Mouse (Mus musculus) gastrocnemius, postnatal 10 days (tissue): Measurements from ENCODE around the gene Plcd3. TPM values are rescaled to one million over a fixed set of nuclear protein-coding genes. Genes with fewer than 3 reads are reported as not detected.

ENCODE experiments used
- DNase-seq: peaks from one replicate; pipeline ENCODE4 v3.0.0; 2021; ENCODE audit warnings: mixed read lengths
- total RNA-seq, 2 experiments: library from RNA; stranded (reverse); gene quantifications; 2 replicates each; pipeline ENCODE4 v1.2.3; 2021

Gene Plcd3
- total RNA-seq, 2 experiments from 2014 or later = 5.8 to 8.6 TPM

- no peak for DNase-seq
These were observed 2.8 kb downstream of the Plcd3 start for GRCm38 (mm10) chr11:103098531-103099190.

DNA sequence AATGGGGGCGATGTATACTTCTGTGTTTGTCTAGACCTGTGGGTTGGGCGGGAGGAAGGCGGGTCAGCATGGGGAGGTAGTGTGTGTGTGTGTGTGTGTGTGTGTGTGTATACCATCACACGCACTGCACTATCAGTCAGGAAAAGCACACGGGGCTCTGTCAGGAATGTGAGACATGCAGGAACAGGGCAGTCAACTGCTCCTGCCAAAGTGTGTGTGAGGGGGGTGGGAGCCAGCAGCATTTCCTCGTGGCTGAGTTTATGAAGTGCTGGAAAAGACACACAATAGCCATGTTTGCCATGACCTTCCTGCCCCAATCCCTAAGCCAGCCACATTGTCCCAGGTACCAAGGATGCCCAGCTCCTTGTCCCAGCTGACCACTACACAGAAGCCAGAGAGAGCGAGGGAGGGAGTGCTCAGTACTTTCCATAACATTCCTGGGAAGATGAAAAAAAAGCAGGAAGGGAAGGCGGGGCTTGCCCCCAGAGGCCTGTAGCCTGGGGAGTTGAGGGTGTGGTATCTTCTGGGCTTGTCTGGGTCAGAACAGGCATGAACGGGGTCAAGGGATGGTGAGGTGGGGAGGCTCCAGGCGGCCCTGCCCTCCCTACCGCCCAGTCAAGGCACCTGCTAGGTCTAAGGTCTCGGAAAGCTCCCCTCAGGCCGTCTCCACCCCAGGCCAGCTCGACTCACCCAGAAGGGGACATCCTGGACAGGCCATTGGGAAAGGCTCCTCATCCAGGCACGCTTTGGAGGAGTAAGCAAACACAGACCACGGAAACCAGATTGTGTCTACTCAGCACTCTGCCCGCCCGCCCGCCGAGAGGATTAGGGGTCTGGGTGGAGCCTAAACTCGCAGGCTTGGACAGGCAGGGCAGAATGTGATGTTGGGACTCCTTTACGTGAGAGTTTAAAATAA lies 4.2 kb downstream of the Plcd3 start:
- no peak for DNase-seq

DNA sequence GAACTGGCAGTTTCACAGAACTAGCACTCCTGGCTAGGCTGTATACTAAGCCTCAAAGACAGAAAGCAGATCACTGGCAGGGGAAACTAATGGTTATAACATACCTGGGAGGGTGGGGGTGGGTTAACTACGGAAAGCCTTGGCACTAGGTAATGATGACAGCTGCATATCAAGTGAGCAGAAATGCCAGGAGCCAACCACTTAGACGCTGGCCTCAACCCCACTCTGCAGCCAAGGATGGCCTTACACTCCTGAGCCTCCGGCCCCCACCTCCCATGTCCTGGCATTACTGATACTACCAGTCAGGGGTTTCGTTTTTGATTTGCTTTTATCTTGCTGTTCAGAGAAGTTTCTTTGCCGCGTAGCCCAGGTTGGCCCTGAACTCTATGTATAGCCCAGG lies 5.7 kb downstream of the Plcd3 start:
- DNase-seq = no peak

DNA sequence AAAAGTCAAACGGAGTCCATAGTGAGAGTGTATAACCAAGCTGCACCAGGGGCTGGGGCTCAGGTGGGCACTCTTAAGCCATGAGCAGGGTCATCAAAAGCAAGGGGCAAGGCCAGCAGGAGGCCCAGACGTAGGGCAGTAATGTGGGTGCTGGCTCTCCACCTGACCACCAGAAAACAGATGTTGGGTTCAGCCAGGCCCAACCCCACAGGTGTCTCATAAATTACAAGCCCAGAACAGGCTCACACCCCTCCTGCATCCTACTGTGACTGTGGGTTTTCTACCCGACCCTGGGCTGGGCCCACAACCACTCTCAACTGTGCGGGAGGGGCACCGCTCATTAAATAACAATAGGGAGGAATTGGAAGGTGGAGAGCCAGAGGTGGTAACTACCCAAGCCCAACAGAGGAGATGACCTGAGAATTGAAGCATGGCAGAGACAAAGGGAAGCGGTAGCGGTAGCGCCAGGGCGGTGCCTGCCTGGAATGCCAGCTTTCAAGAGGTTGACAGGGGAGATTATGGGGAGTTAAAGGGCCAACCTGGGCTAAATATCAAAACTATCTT lies 6.3 kb downstream of the Plcd3 start:
- DNase-seq = no peak

DNA sequence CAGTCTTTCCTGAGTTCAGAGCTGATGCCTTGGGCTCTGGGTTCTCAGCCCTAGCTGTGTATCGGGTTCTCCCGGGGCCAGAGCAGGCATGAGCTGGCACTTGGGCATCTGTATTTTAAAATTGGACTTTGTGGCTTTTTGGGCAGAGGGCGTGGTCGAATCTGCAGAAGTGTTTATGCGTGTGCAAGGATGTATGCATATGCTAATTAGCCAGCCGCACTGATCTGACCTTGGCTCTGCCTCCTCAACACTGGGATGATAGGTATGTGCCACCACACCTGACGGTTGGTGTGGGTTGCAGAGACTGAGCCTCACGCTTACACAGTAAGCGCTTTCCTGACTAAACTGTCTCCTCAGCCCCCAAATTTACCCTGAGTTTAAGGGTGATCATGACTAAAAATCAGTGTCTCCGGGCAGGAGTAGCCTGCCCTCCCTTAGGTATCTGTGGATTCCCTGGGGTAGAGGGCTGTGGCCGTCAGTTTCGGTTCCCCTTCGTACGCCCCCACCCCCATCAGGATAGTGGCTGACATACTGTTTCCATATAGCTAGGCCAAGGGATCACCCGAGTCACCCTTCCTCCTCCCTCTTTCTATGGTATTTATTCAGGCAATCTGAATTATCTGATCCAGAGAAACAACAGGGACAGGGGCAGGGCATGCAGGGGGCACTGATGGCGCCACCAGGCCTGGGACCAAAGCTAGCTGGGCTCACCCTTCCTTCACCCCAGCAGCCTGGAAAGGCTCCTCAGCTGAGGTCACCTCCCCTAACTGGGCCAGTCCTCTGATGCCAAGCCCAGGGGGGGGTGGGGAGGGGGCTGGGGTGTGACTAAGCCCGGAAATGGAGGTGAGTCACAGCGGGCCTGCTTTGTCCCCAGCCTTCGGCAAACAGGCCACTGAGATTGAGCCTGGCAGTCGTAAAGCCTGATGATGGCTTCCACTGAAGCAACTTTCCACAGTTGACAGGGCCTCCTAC lies 7.3 kb downstream of the Plcd3 start:
- DNase-seq = no peak

DNA sequence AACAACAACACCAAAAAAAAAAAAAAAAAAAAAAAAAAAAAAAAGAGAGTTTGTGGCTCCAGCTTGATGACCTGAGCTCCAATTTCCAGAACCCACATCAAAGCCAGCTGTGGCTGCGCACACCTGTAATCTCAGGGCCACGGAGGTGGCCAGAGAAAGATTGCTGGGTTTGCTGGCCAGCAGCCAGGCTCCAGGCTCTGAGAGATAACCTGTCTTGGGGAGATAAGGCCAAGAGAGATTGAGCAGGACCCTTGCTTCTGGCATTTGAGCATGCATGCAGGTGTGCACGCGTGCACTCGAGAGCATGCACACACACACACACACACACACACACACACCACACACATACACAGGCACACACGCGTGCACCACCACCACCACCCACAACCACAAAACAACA lies 8.2 kb downstream of the Plcd3 start:
- no peak for DNase-seq

- DNase-seq = no peak
These were observed 19.8 kb downstream of the Plcd3 start for GRCm38 (mm10) chr11:103081631-103082030.

GRCm38 (mm10) chr11:103080323-103081091 lies 21.0 kb downstream of the Plcd3 start:
- DNase-seq = no peak

DNA sequence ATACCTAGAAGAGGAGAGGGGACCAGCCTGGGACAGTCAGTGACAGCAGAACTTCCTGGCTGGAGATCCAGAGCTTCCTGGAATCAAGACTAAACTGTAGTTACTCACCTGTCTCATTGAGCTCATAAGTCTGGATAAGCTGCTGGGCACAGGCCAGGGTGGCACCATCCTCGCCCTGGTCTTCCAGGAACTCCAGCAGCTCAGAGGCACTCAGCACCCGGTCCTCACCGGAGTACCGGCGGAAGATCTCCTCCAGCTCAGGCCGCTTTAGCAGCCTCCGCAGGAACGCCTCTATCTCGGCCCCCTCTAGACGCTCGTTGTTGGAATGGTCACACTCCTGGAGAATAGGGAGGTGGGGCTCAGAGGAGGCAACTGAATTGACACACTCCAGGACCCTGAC lies 23.3 kb downstream of the Plcd3 start:
- DNase-seq = no peak

- no peak for DNase-seq
These were observed 24.9 kb downstream of the Plcd3 start for GRCm38 (mm10) chr11:103076581-103076980.

DNA sequence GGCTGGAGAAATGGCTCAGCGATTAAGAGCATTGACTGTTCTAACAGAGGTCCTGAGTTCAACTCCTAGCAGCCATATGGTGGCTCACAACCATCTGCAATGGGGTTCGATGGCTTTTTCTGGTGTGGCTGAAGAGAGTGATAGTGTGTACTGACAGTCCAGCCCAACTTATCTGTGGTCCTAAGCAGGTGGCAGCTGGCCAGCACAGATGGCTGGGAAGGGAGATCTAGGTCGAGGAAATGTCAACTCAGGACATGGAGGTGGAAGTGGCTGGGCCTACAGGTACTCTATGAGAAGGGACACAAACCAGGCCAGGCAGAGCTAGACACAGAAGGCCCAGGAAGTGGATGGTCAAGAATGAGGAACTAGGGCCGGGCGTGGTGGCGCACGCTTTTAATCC lies 25.4 kb downstream of the Plcd3 start:
- DNase-seq = no peak

DNA sequence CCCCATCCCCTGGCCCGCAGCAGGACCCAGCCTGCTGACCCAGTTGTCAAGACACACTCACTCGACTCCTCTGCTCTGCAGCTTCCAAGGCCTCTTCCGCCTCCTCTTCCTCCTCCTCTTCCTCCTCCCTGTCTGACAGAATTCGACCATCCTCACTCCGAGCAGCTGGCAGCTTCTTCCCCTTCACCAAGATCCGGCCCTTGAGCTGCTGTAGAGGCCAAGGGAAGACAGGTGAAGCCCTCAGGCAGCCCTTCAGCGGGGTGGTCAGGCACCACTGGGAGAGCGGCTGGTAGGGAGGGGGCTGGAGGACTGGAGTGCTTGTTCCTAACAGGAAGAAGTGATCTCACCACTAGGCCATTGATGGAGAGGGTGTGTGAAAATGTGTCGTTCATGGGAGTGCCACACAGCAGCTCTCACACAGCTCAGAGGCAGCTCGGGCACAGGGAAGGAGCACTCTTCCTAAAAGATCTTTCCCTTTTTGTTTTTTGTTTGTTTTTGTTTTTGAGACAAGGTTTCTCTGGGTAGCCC lies 26.6 kb downstream of the Plcd3 start:
- DNase-seq = no peak

DNA sequence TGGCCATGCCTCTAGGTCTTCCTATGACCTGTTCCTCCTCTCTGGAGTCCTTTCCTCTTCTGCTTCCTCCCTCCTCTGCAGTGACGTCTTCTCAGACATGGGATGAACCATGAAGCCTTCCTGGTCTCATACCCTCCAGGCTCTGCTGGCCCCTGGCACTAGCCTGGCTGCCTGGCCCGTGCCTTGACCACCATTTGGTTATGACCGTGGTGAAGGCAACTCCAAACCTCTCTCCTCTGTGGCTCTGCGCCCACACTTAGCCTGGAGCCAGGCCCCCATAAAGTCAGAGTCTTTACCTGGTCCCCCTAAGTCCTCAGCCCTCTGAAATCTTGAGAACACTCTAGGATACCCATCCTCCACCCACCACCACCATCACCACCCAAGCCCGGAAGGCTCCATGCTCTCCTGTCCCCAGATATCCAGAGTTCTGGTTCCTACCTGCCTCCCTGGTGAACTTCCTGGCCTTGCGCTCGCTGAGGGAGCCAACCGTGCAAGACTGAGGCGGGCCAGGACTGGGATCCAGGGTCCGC lies 27.3 kb downstream of the Plcd3 start:
- DNase-seq = no peak

DNA sequence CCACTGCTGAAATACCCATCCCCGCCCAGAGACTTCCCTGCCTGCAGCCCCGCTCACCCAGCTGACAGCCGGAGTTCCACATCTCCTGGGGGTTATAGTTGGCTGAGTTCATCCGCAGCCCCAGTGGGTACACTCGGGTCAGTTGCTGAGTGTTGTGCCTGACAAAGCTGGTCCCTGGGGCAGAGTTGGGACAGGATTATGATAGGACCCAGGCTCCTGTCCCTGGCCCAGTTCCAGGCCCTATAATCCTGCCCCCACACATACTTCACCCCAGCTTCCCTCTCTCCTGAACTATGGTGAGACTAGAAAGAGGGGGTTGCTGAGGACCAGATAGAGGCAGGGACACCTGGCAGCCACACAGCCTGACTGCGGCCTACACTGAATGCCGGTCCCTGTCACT lies 27.8 kb downstream of the Plcd3 start:
- DNase-seq = no peak

- no peak for DNase-seq
These were observed 31.1 kb downstream of the Plcd3 start for GRCm38 (mm10) chr11:103070322-103070880.

DNA sequence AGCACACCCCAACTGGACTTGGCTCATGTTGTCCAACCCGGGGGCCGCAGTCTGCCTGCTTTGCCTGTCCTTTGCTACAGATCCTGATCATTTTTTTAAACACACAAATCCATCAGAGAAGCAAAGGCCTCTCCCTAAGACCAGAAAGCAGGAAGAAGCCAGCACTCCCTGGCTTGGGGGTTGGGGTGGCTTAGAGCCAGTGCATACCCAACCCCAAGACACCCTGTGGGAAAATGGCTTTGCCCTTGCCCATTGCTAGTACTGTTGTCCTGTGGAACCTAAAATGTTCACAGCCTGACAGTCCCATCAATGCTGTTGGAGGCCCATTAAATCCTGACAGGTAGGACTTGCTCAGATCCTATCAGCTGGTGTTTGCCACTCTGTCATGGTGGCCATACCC lies 31.7 kb downstream of the Plcd3 start:
- DNase-seq = no peak

- no peak for DNase-seq
These were observed 32.6 kb downstream of the Plcd3 start for GRCm38 (mm10) chr11:103068884-103069283.

DNA sequence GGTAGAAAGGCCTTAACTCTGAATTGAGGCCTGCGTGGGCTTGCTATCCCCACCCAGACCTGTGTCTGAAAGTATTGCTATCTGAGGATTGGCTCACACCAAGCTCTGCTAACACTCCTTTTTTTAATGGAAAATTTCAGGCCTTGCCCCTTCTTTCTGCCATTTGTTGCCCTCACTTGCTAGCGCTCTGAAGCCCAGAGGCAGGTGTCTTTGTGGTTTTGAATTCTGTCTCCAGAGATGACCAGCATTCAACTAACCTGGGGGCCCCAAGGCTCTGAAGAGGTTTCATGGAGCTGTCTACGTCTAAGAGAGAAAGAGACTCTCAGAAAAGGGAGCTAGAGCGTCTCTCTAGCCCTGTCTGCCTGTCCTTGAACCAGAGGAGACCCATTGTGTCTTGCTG lies 33.2 kb downstream of the Plcd3 start:
- no peak for DNase-seq

DNA sequence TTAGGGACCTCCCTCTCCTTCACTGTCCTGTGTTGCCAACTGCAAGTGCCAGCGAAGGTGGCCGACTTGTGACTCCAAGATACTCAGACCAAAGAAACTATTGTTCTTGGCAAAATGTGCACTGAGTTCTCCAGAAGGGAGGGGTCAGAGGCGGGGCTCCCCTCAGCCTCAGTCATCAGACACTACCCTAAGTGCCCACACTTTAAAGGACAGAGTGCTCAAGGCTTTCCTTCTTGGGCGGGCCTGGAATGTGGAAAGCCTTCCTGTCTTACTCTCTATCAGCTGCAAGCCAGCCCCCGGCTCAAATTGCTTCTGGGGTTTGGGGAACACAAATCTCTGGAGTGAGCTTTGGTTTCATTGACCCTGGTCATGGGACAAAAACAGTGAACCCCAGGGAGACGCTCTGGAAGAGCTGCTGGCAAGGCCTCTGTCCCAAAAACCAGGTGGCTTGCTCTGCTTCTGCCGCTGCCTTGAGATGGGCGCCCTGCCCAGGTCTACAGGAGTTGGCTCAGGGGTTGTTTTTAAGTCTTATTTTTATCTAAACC lies 33.9 kb downstream of the Plcd3 start:
- peak; percentile 75 for DNase-seq

DNA sequence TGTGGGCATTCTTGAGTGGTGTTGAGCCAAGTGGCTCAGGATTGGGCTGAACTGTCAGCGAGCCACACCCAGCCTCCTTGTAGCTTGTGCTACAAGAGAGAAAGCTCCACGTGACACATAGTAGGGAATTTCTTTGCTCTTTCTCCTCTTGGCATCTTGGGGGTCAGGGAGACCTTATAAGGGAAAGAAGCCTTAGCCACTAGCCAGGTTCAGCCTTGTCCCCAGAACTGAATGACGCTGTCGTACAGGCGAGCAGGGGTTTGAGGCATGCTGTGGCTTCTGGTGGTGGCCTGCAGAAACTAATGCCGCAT lies 34.5 kb downstream of the Plcd3 start:
- DNase-seq = no peak
